ENCODE assay signal across 23 mouse cellular contexts in genomic region chr3:156410126-156410525, GRCm38 (mm10).
DNase-seq lines count a peak whose midpoint lies in the region; ATAC-seq lines count a peak whose summit lies in the region.
"Had no signal": no experiment of that assay in that cellular context is flagged by ENCODE, and none has a peak within 500 bp of the region (broad histone marks: within the 10 kb centered on the region; RNA-seq: fewer than 3 reads in every experiment).

No protein-coding gene starts in this region.

- H3K36me3 ChIP-seq in liver, embryonic 12.5 days = no peaks in the 10 kb centered on the region
- H3K36me3 ChIP-seq: embryonic facial prominence, embryonic 15.5 days; forebrain, embryonic 10.5 days; heart, embryonic 12.5 days; hindbrain, embryonic 12.5 days; intestine, embryonic 15.5 days had no signal

- H3K9me3 ChIP-seq in liver, embryonic 12.5 days (replicated peaks) = no peaks in the 10 kb centered on the region
- H3K9me3 ChIP-seq: embryonic facial prominence, embryonic 15.5 days; forebrain, embryonic 10.5 days; heart, embryonic 12.5 days; hindbrain, embryonic 12.5 days; intestine, embryonic 15.5 days had no signal

- ATAC-seq in hematopoietic stem cell, adult 5-6 weeks (replicated peaks in 1 of 2; ENCODE audit: insufficient read depth in 1 of 2, low FRiP score in 2 of 2, low TSS enrichment in 1 of 2, low read depth in 1 of 2, poor library complexity in 2 of 2, severe bottlenecking in 2 of 2) = peak; percentile 56 to 78
- ATAC-seq in liver, embryonic 12.5 days = no peak
- no peak for ATAC-seq in megakaryocyte, adult 5-6 weeks (ENCODE audit: poor library complexity, severe bottlenecking)
- ATAC-seq: forebrain, embryonic 14.5 days; hindbrain, embryonic 16.5 days; intestine, embryonic 15.5 days; Patski had no signal

- H3K27me3 ChIP-seq in liver, embryonic 12.5 days (replicated peaks) = no peaks in the 10 kb centered on the region
- H3K27me3 ChIP-seq: CH12.LX; embryonic facial prominence, embryonic 15.5 days; heart, embryonic 12.5 days; hindbrain, embryonic 12.5 days; intestine, embryonic 15.5 days; Patski had no signal

- 17% methylated on average over 1 of the region's 1 CpGs for WGBS in liver, embryonic 12.5 days (ENCODE audit: insufficient replicate concordance)

- peak; percentile 16 for DNase-seq in 3T3-L1 (ENCODE audit: low read depth, low spot score)
- peak; percentile 60 for DNase-seq in CD4-positive, CD25-positive, alpha-beta regulatory T cell, adult 2 months (ENCODE audit: low read depth, low spot score)
- peak; percentile 42 for DNase-seq in naive thymus-derived CD4-positive, alpha-beta T cell, adult 2 months (ENCODE audit: low read depth)
- DNase-seq in frontal cortex, postnatal 25 days (ENCODE audit: low spot score in 2 of 2) = no peak
- DNase-seq: adrenal gland, adult 8-10 months; adrenal gland, postnatal 36 days; cerebellum, adult 2 months; cerebellum, postnatal 10 days; embryo, embryonic 11 days; gastrocnemius, postnatal 25 days had no signal

- no peak overlapping the region for H3K27ac ChIP-seq in liver, embryonic 12.5 days
- H3K27ac ChIP-seq: embryonic facial prominence, embryonic 15.5 days; forebrain, embryonic 10.5 days; hindbrain, embryonic 12.5 days; intestine, embryonic 15.5 days had no signal

- H3K4me1 ChIP-seq in liver, embryonic 12.5 days = no peaks in the 10 kb centered on the region
- H3K4me1 ChIP-seq: embryonic facial prominence, embryonic 15.5 days; forebrain, embryonic 10.5 days; heart, embryonic 12.5 days; hindbrain, embryonic 12.5 days; intestine, embryonic 15.5 days had no signal

- no peak overlapping the region for H3K4me2 ChIP-seq in liver, embryonic 12.5 days
- H3K4me2 ChIP-seq: embryonic facial prominence, embryonic 15.5 days; heart, embryonic 12.5 days; hindbrain, embryonic 12.5 days; intestine, embryonic 15.5 days had no signal

- no peak overlapping the region for H3K9ac ChIP-seq in liver, embryonic 12.5 days
- H3K9ac ChIP-seq: embryonic facial prominence, embryonic 15.5 days; heart, embryonic 12.5 days; hindbrain, embryonic 12.5 days; intestine, embryonic 15.5 days had no signal

- no peak overlapping the region for H3K4me3 ChIP-seq in liver, embryonic 12.5 days
- H3K4me3 ChIP-seq: embryonic facial prominence, embryonic 15.5 days; erythroblast, embryonic 14.5 days; forebrain, embryonic 10.5 days; heart, embryonic 12.5 days; hindbrain, embryonic 12.5 days; intestine, embryonic 15.5 days had no signal

Comparison
In these comparisons a context has a peak if more than half of its experiments do, and no peak if none do; other contexts are left out.
1. DNase-seq: peak in 3T3-L1 (single experiment), CD4-positive, CD25-positive, alpha-beta regulatory T cell, adult 2 months (single experiment) and naive thymus-derived CD4-positive, alpha-beta T cell, adult 2 months (single experiment); none in frontal cortex, postnatal 25 days (0 of 2).
2. ATAC-seq: peak in hematopoietic stem cell, adult 5-6 weeks (2 of 2); none in liver, embryonic 12.5 days (single experiment) and megakaryocyte, adult 5-6 weeks (single experiment).